Mouse (Mus musculus): ENCODE results near the gene Col6a6. TPM values are rescaled to one million over a fixed set of nuclear protein-coding genes. Genes with fewer than 3 reads are reported as not detected.

Col6a6 gene
- polyA plus RNA-seq, 1 experiment = not detected

DNA sequence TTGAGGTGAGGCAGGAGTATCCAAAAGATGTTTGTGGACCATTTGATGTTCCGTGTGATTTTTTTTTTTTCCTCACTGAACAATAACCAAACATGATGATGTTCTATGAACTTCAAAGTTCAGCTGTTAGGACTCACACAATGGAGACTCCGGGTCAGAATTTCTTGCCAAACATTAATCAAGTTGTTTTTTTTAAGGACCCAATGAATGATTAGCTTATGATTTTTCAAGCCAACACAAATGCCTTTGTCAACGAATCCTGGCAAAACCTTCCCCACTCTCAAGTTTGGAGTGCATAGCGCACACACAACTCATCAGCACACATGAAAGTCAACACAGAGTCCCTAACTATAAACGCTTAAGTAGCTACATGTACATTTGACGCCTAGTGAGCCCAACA is 7.2 kb downstream of the Col6a6 start:
- TF ChIP-seq MYOG (IDR thresholded peaks at IDR 0.05; ENCODE audit: control insufficient read depth, extremely low read depth, insufficient read length) (no peak), MYOD1 (IDR thresholded peaks at IDR 0.05; ENCODE audit: control insufficient read depth, insufficient read length, low read depth) (no peak), FOSL1 (IDR thresholded peaks at IDR 0.05; ENCODE audit: insufficient read depth, low read length, poor library complexity, severe bottlenecking) (no peak), MAX (IDR thresholded peaks at IDR 0.05) (no peak), CEBPB (IDR thresholded peaks at IDR 0.05; ENCODE audit: low read depth) (no peak), CTCF (IDR thresholded peaks at IDR 0.05; ENCODE audit: control insufficient read depth, insufficient read depth, insufficient read length) (no peak), USF1 (IDR thresholded peaks at IDR 0.05; ENCODE audit: low read depth) (no peak)
- Histone ChIP-seq H3K79me2 (ENCODE audit: control insufficient read depth, insufficient read depth) (no peaks in the 10 kb centered on the region), H3ac (ENCODE audit: control insufficient read depth, insufficient read length, low read depth) (no peak overlapping the region), H3K79me3 (ENCODE audit: low read depth) (no peaks in the 10 kb centered on the region), H3K27me3 (ENCODE audit: control insufficient read depth, insufficient read depth, insufficient read length) (no peaks in the 10 kb centered on the region), H3K4me3 (ENCODE audit: insufficient read depth, poor library complexity, severe bottlenecking) (no peak overlapping the region), H3K36me3 (ENCODE audit: control insufficient read depth, insufficient read depth) (no peaks in the 10 kb centered on the region)

DNA sequence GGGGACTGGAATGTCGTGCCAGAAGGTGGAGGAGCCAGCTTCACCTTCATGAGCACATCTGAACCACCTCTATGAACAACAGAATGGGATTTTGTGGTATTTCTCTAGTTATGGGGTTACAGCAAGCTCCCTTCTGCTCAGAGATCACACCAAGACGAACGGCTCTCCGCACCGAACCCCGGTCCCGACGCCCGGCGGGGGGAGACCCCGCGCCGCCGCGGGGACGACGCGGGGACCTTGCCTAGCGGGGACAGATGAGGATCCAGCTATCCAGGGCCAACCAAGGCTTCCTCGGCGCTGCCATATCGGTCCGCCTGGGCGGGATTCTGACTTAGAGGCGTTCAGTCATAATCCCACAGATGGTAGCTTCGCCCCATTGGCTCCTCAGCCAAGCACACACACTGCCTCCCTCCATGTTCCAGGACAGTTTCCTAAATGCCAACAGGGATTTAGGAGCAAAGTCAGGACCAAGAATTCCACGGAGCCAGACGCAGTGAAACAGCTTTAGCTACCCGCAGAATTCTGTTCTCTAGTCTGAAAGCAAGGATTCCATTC is 8.7 kb downstream of the Col6a6 start:
- no peaks in the 10 kb centered on the region for H3K79me2 ChIP-seq (ENCODE audit: control insufficient read depth, insufficient read depth)
- TF ChIP-seq MAX (IDR thresholded peaks at IDR 0.05) = no peak
- no peak for TF ChIP-seq USF1 (IDR thresholded peaks at IDR 0.05; ENCODE audit: low read depth)
- no peak for TF ChIP-seq MYOD1 (IDR thresholded peaks at IDR 0.05; ENCODE audit: control insufficient read depth, insufficient read length, low read depth)
- no peak for TF ChIP-seq MYOG (IDR thresholded peaks at IDR 0.05; ENCODE audit: control insufficient read depth, extremely low read depth, insufficient read length)
- TF ChIP-seq CEBPB (IDR thresholded peaks at IDR 0.05; ENCODE audit: low read depth) = no peak
- no peak for TF ChIP-seq CTCF (IDR thresholded peaks at IDR 0.05; ENCODE audit: control insufficient read depth, insufficient read depth, insufficient read length)
- no peak for TF ChIP-seq FOSL1 (IDR thresholded peaks at IDR 0.05; ENCODE audit: insufficient read depth, low read length, poor library complexity, severe bottlenecking)
- H3K27me3 ChIP-seq (ENCODE audit: control insufficient read depth, insufficient read depth, insufficient read length) = no peaks in the 10 kb centered on the region
- no peak overlapping the region for H3ac ChIP-seq (ENCODE audit: control insufficient read depth, insufficient read length, low read depth)
- H3K4me3 ChIP-seq (ENCODE audit: insufficient read depth, poor library complexity, severe bottlenecking) = no peak overlapping the region
- no peaks in the 10 kb centered on the region for H3K36me3 ChIP-seq (ENCODE audit: control insufficient read depth, insufficient read depth)
- H3K79me3 ChIP-seq (ENCODE audit: low read depth) = no peaks in the 10 kb centered on the region

DNA sequence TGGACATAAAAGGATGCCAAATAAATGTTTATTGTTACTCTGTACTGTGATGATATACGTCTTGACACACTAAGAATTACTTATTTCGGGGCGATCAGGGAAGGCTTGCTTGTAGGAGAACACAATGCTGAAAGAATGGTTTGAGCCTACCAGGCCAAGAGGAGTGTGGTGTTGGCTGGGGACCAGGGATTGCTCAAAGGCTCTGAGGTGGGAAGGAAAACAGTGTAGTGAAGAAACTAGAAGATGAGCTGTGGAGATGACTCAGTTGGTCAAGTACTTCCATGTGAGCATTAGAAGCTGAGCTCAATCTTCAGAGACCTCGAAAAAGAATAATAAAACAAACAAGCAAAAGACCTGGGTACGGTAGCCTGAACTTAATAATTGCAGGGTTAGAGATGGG is 13.5 kb downstream of the Col6a6 start:
- Histone ChIP-seq H3K36me3 (ENCODE audit: control insufficient read depth, insufficient read depth) (no peaks in the 10 kb centered on the region), H3K4me3 (ENCODE audit: insufficient read depth, poor library complexity, severe bottlenecking) (no peak overlapping the region), H3K79me3 (ENCODE audit: low read depth) (no peaks in the 10 kb centered on the region), H3ac (ENCODE audit: control insufficient read depth, insufficient read length, low read depth) (no peak overlapping the region), H3K27me3 (ENCODE audit: control insufficient read depth, insufficient read depth, insufficient read length) (no peaks in the 10 kb centered on the region), H3K79me2 (ENCODE audit: control insufficient read depth, insufficient read depth) (no peaks in the 10 kb centered on the region)
- TF ChIP-seq MAX (IDR thresholded peaks at IDR 0.05) (no peak), MYOG (IDR thresholded peaks at IDR 0.05; ENCODE audit: control insufficient read depth, extremely low read depth, insufficient read length) (no peak), MYOD1 (IDR thresholded peaks at IDR 0.05; ENCODE audit: control insufficient read depth, insufficient read length, low read depth) (no peak), CTCF (IDR thresholded peaks at IDR 0.05; ENCODE audit: control insufficient read depth, insufficient read depth, insufficient read length) (no peak), FOSL1 (IDR thresholded peaks at IDR 0.05; ENCODE audit: insufficient read depth, low read length, poor library complexity, severe bottlenecking) (no peak), USF1 (IDR thresholded peaks at IDR 0.05; ENCODE audit: low read depth) (no peak), CEBPB (IDR thresholded peaks at IDR 0.05; ENCODE audit: low read depth) (no peak)

DNA sequence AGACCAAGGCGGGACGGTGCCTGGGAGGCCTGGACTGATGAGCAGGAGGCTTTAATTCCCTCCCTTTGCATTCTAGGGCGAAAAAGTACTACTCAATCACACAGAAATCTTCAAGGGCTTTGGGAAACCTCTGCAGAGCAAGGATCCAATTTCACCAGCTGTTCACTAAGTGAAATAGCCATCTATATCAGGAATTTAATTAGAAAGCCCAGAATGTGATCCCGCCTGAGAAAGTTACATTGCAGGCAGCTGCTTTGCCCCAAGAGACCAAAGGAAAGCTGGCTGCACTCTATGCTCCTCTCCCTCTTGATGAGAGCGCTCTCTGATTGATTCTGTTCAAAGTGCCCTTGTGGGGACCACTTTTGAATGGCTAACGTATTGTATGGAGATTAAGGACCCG is 16.5 kb downstream of the Col6a6 start:
- H3K27me3 ChIP-seq (ENCODE audit: control insufficient read depth, insufficient read depth, insufficient read length) = no peaks in the 10 kb centered on the region
- TF ChIP-seq MYOG (IDR thresholded peaks at IDR 0.05; ENCODE audit: control insufficient read depth, extremely low read depth, insufficient read length) = no peak
- no peak for TF ChIP-seq FOSL1 (IDR thresholded peaks at IDR 0.05; ENCODE audit: insufficient read depth, low read length, poor library complexity, severe bottlenecking)
- no peak for TF ChIP-seq CEBPB (IDR thresholded peaks at IDR 0.05; ENCODE audit: low read depth)
- no peak for TF ChIP-seq USF1 (IDR thresholded peaks at IDR 0.05; ENCODE audit: low read depth)
- no peaks in the 10 kb centered on the region for H3K79me2 ChIP-seq (ENCODE audit: control insufficient read depth, insufficient read depth)
- no peak overlapping the region for H3ac ChIP-seq (ENCODE audit: control insufficient read depth, insufficient read length, low read depth)
- H3K36me3 ChIP-seq (ENCODE audit: control insufficient read depth, insufficient read depth) = no peaks in the 10 kb centered on the region
- H3K79me3 ChIP-seq (ENCODE audit: low read depth) = no peaks in the 10 kb centered on the region
- no peak overlapping the region for H3K4me3 ChIP-seq (ENCODE audit: insufficient read depth, poor library complexity, severe bottlenecking)

DNA sequence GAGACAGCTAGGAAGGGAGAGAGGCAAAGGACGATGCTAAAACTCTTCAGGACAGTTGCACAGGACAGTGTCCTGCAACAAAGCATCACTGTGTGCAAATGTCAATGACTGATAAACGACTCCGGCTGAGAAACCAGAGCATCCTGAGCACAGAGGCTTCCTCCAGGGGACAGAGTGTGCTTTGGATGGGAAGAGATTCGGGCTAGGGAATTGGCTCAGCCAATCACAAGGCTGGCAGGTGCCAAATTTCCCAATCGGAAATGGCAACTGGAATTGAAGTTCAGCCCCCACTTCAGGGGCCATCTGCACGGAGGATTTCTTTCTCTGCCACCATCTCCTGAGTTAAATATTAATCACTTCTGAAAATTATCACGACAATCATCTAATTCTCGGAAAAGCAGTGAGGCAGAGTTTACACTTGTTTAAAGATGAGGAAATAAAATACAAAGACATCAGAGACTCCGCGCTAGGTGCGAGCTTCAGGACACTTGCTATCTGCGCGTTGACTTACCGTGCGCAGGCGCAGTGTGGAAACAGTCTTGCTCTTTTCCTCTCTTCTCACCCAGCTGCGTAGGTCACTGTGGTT is 18.9 kb downstream of the Col6a6 start:
- H3K27me3 ChIP-seq (ENCODE audit: control insufficient read depth, insufficient read depth, insufficient read length) = no peaks in the 10 kb centered on the region
- no peak overlapping the region for H3K4me3 ChIP-seq (ENCODE audit: insufficient read depth, poor library complexity, severe bottlenecking)
- no peaks in the 10 kb centered on the region for H3K79me3 ChIP-seq (ENCODE audit: low read depth)
- H3K79me2 ChIP-seq (ENCODE audit: control insufficient read depth, insufficient read depth) = no peaks in the 10 kb centered on the region
- TF ChIP-seq CTCF (IDR thresholded peaks at IDR 0.05; ENCODE audit: control insufficient read depth, insufficient read depth, insufficient read length) = no peak
- no peak for TF ChIP-seq FOSL1 (IDR thresholded peaks at IDR 0.05; ENCODE audit: insufficient read depth, low read length, poor library complexity, severe bottlenecking)
- no peak for TF ChIP-seq CEBPB (IDR thresholded peaks at IDR 0.05; ENCODE audit: low read depth)
- no peak for TF ChIP-seq MYOG (IDR thresholded peaks at IDR 0.05; ENCODE audit: control insufficient read depth, extremely low read depth, insufficient read length)
- no peaks in the 10 kb centered on the region for H3K36me3 ChIP-seq (ENCODE audit: control insufficient read depth, insufficient read depth)
- no peak overlapping the region for H3ac ChIP-seq (ENCODE audit: control insufficient read depth, insufficient read length, low read depth)

DNA sequence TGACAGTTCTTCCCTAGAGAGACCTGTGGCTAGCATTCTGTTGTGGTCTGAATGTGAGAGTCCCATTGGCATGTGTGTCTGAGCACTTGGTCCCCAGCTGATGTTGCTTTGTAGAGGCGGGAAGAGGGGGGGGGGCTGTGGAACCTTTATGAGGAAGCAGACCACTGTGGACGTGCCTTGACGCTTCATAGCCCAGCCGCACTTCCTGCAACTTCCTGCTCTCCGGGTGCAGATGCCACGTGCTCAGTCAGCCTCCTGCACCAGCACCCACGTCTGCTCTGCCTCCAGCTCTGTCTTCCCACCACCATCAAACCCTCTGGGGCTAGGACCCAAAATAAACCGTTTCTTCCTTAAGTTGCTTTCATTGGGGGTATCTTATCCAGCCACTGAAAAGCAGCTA is 24.5 kb downstream of the Col6a6 start:
- no peak for TF ChIP-seq CTCF (IDR thresholded peaks at IDR 0.05; ENCODE audit: control insufficient read depth, insufficient read depth, insufficient read length)
- no peak for TF ChIP-seq USF1 (IDR thresholded peaks at IDR 0.05; ENCODE audit: low read depth)
- TF ChIP-seq MYOD1 (IDR thresholded peaks at IDR 0.05; ENCODE audit: control insufficient read depth, insufficient read length, low read depth) = no peak
- TF ChIP-seq FOSL1 (IDR thresholded peaks at IDR 0.05; ENCODE audit: insufficient read depth, low read length, poor library complexity, severe bottlenecking) = no peak
- no peak for TF ChIP-seq MYOG (IDR thresholded peaks at IDR 0.05; ENCODE audit: control insufficient read depth, extremely low read depth, insufficient read length)
- TF ChIP-seq MAX (IDR thresholded peaks at IDR 0.05) = no peak
- no peak for TF ChIP-seq CEBPB (IDR thresholded peaks at IDR 0.05; ENCODE audit: low read depth)
- Histone ChIP-seq H3K79me2 (ENCODE audit: control insufficient read depth, insufficient read depth) (no peaks in the 10 kb centered on the region), H3K79me3 (ENCODE audit: low read depth) (no peaks in the 10 kb centered on the region), H3ac (ENCODE audit: control insufficient read depth, insufficient read length, low read depth) (no peak overlapping the region), H3K27me3 (ENCODE audit: control insufficient read depth, insufficient read depth, insufficient read length) (no peaks in the 10 kb centered on the region), H3K36me3 (ENCODE audit: control insufficient read depth, insufficient read depth) (no peaks in the 10 kb centered on the region), H3K4me3 (ENCODE audit: insufficient read depth, poor library complexity, severe bottlenecking) (no peak overlapping the region)

Data from C2C12 (cell line).